Mouse (Mus musculus) forebrain, embryonic 16.5 days (tissue): Measurements from ENCODE around the gene Sdsl. TPM values are rescaled to one million over a fixed set of nuclear protein-coding genes. Genes with fewer than 3 reads are reported as not detected.

Source experiments
- ATAC-seq: fragments of 200-750 bp; cut with Nextera tagmentation; 2 replicates; pipeline ENCODE4 v1.8.0; 2017; ENCODE audit warnings: mild to moderate bottlenecking, moderate library complexity
- H3K27ac ChIP-seq: fragments of 300-500 bp; sonication (generic); 2 replicates; pipeline ENCODE4 v1.5.1; 2014; ENCODE audit warnings: low read length, control low read depth
- H3K27me3 ChIP-seq: fragments of 300-500 bp; sonication (generic); replicated peaks from 2 replicates; pipeline ENCODE4 v1.6.1; 2014; ENCODE audit warnings: low read length; ENCODE audit not compliant: control insufficient read depth, insufficient read depth
- H3K36me3 ChIP-seq: fragments of 300-500 bp; sonication (generic); 2 replicates; pipeline ENCODE4 v1.6.1; 2014; ENCODE audit not compliant: control insufficient read depth, insufficient read depth
- H3K4me1 ChIP-seq: fragments of 300-500 bp; sonication (generic); replicated peaks from 2 replicates; pipeline ENCODE4 v1.6.1; 2014; ENCODE audit warnings: low read length; ENCODE audit not compliant: control insufficient read depth, insufficient read depth
- H3K4me2 ChIP-seq: fragments of 300-500 bp; sonication (generic); 2 replicates; pipeline ENCODE4 v1.6.1; 2014; ENCODE audit warnings: mild to moderate bottlenecking, low read length, control low read depth
- H3K4me3 ChIP-seq: fragments of 300-500 bp; sonication (generic); replicated peaks from 2 replicates; pipeline ENCODE4 v1.5.1; 2014; ENCODE audit warnings: mild to moderate bottlenecking, low read length, control low read depth
- H3K9ac ChIP-seq: fragments of 300-500 bp; sonication (generic); replicated peaks from 2 replicates; pipeline ENCODE4 v1.6.1; 2014; ENCODE audit warnings: low read depth, low read length, control low read depth
- H3K9me3 ChIP-seq: fragments of 300-500 bp; sonication (generic); 2 replicates; pipeline ENCODE4 v1.6.1; 2016; ENCODE audit warnings: low read length; ENCODE audit not compliant: control insufficient read depth
- WGBS: fragments of 180-500 bp; shearing (Covaris S2); extraction: QIAGEN DNeasy Blood & Tissue Kit; methylation state at CpG from one replicate; pipeline ENCODE4 v1.1.7; 2014; 5-methylcytosine and 5-hydroxymethylcytosine counted together
- polyA plus RNA-seq: library from polyadenylated mRNA; unstranded; fragments of >200 nt; fragmentation: Nextera tagmentation; extraction: Ambion mirVana; gene quantifications from 2 replicates; pipeline ENCODE4 v1.2.1, GENCODE M21; 2015

Gene Sdsl
- polyA plus RNA-seq, 1 experiment from 2014 or later: 2.3 TPM

DNA sequence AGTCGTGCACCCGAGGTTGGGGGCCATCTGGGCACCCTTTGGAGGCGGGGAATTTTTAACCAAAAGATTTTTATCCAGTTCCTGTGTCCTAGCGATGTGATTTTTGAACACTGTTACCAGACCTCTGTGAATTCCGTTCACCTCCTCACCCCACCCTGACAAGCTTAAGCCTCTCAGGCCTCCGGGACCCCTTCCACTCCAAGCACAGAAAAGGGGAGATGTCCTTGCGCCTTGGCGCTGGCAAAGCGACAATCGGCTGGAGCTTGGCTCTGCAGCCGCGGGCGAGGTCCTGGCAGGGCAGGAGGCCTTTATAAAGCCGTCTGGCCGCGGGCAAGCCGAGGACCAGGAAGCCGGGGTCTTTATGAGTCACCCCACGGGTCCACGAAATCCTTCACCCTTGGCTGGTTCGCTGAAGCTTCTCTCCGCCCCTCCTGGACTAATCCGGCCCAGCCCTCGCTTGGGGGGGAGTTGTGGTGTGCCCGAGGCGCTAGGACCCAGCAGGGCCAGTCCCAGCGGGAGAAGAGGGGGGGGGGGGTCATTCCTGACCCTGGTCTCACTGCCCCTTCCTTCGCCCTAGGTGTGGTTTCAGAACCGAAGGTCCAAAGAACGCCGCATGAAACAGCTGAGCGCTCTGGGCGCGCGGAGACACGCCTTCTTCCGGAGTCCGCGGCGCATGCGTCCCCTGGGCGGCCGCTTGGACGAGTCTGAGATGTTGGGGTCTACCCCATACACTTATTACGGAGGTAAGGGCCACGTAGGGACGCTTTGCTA lies 36.7 kb downstream of the Sdsl start:
- Histone ChIP-seq H3K4me3 (peak overlapping the region; percentile 41), H3K27me3 (peaks cover 78% of the 10 kb centered on the region), H3K9me3 (no peaks in the 10 kb centered on the region), H3K9ac (no peak overlapping the region), H3K36me3 (no peaks in the 10 kb centered on the region), H3K4me2 (peak overlapping the region; percentile 54), H3K27ac (no peak overlapping the region), H3K4me1 (peaks cover 34% of the 10 kb centered on the region)
- under 1% methylated on average over 47 of the region's 47 CpGs for WGBS
- no peak for ATAC-seq

DNA sequence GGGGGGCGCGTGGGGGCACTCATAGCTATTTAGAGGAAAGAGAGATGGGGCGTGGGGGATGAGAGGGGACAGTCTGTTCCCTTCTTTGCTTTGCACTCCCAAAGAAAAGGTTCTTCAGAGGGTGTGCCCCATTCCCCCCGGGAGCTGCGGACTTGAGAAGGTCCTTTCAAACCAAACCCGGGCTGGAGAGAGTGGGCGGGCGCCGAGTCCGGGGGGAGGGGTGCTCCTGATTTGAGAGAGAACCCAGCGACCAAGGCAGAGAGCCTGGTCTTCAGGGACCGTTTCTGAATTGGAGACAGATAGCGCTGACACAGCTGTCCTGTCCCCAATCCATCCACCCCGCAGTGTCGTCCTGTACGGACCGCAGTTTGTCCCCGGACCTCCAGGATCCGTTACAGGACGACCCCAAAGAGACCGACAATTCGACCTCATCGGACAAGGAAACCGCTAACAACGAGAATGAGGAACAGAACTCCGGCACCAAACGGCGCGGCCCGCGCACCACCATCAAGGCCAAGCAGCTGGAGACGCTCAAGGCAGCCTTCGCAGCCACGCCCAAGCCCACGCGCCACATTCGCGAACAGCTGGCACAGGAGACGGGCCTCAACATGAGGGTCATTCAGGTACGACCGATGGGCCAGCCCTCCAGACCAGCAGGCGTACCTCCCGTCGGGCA lies 37.5 kb downstream of the Sdsl start:
- H3K9ac ChIP-seq: no peak overlapping the region
- H3K9me3 ChIP-seq: no peaks in the 10 kb centered on the region
- no peak overlapping the region for H3K27ac ChIP-seq
- H3K4me1 ChIP-seq: peaks cover 30% of the 10 kb centered on the region
- ATAC-seq: no peak
- H3K4me2 ChIP-seq: no peak overlapping the region
- peaks cover 81% of the 10 kb centered on the region for H3K27me3 ChIP-seq
- H3K36me3 ChIP-seq: no peaks in the 10 kb centered on the region
- H3K4me3 ChIP-seq: peak overlapping the region; percentile 41; the same call in 1 of the 2 replicates
- 1% methylated on average over 44 of the region's 44 CpGs for WGBS

DNA sequence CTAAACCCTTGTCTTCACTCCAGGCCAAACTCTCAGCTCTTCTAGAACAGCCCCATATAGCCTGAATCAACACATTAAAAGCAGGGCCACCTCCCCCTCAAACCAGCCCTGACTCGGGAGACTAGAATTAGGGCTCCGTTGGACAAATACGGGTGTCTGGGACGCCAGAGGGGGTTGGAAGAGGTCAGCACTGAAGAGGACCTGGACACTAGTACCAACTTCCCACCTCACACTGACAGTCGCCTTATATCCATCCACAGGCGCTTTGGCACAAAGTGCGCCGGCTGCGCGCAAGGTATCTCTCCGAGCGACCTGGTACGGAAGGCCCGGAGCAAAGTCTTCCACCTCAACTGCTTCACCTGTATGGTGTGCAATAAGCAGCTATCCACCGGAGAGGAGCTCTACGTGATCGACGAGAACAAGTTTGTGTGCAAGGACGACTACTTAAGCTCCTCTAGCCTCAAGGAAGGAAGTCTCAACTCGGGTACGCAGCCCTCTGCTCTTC lies 38.3 kb downstream of the Sdsl start:
- Histone ChIP-seq H3K9ac (no peak overlapping the region), H3K4me1 (peaks cover 24% of the 10 kb centered on the region), H3K27me3 (peaks cover 81% of the 10 kb centered on the region), H3K36me3 (no peaks in the 10 kb centered on the region), H3K4me2 (no peak overlapping the region), H3K27ac (no peak overlapping the region), H3K9me3 (no peaks in the 10 kb centered on the region), H3K4me3 (peak overlapping the region; percentile 14)
- ATAC-seq: no peak
- 4% methylated on average over 21 of the region's 21 CpGs for WGBS

DNA sequence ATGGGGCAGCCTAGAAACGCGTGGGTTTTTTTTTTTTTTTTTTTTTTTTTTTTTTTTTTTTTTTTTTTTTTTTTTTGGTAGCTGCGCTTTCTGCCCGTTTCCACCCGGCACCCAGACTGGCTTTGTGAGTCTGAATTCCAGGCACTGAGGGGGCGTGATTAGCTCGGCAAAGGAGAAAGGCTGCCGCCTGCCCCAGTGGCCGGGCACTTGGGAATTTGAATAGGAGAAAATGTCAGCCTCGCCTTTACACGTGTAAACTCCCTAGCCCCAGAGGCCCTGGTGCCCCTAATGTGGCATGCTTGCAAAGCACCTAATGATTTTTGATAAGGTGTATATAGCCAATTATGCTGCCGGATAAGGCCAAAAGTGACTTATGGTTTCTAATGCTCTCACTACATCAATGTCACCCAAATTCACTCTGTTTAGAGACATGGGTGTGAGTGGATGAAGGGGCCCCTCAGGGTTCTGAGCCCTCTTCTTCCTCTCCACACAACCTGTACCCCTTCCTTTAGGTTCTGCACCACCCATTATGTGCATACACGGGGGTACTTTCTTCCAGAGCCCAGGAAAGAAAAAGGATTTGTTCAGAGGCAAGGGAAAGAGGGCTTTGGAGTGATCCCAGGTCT lies 39.4 kb downstream of the Sdsl start:
- ATAC-seq: no peak
- 0% methylated on average over 13 of the region's 13 CpGs for WGBS
- H3K4me3 ChIP-seq: peak overlapping the region; percentile 17
- no peak overlapping the region for H3K27ac ChIP-seq
- H3K9ac ChIP-seq: no peak overlapping the region
- no peaks in the 10 kb centered on the region for H3K36me3 ChIP-seq
- H3K9me3 ChIP-seq: no peaks in the 10 kb centered on the region
- peaks cover 25% of the 10 kb centered on the region for H3K4me1 ChIP-seq
- peaks cover 79% of the 10 kb centered on the region for H3K27me3 ChIP-seq
- no peak overlapping the region for H3K4me2 ChIP-seq

DNA sequence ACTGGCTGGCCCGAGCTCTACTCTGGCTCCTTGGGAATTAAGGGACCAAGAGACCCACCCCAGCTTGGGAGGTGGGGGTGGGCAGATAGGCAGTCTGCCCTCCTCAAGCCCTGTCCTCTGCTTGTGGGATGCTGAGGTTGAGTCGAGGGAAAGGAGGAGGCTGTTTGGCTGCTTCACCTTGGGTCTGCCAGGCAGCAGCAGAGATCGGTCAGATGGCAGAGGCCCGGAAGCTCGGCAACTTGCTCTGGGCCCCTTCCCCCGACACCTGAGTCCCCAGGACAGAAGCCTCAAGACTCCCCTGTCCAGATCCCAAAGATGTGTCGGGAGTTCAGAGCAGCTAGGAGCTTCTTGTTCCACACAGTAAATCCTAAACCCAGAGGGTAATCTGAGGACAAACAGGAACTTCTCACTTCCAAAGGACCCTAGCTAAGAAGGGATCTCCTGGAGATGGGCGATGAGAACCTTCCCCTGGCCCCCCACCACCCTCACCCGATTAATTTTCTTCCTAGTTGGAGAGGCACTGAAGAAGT lies 40.1 kb downstream of the Sdsl start:
- under 1% methylated on average over 9 of the region's 9 CpGs for WGBS
- H3K4me1 ChIP-seq: peaks cover 27% of the 10 kb centered on the region
- peak overlapping the region; percentile 35 for H3K4me3 ChIP-seq
- H3K9me3 ChIP-seq: no peaks in the 10 kb centered on the region
- no peak overlapping the region for H3K4me2 ChIP-seq
- ATAC-seq: no peak
- H3K9ac ChIP-seq: no peak overlapping the region
- peaks cover 80% of the 10 kb centered on the region for H3K27me3 ChIP-seq
- no peaks in the 10 kb centered on the region for H3K36me3 ChIP-seq
- H3K27ac ChIP-seq: no peak overlapping the region

DNA sequence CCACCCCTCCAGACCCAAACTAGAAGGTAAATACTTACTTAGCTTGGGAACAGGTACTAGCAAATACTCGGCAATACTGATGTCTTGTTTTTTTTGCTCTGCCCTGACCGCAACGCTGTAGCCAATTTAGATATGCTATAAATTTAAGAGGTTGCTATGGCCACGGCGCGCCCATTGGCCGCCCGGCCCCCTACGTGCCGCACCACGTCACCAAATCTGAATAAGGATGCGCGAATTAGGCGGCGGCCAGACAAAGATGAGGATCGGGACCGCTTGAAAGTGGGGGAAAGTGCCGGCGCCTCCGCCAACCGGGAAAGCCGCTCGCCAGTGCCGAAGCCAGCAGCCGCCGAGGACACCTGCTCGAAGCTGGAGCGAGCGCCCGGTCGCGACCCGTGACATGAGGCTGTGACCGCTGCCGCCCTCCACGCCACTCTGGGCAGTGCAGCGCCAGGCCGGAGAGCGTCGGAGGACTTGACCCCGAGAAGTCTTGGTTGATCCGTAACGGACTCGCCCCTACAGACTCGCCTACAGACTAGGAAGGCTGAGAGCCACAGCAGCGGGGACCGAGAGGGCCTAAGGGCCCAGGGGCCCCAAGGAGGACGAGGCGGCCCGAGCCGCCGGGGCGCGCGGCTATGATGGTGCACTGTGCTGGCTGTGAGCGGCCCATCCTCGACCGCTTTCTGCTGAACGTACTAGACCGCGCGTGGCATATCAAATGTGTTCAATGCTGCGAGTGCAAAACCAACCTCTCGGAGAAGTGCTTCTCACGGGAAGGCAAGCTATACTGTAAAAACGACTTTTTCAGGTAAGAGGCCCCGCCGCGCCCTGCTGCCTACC lies 40.7 kb downstream of the Sdsl start, which contains the start of gene Lhx5:
Gene Lhx5 (plus strand): TSS at position 51 of the 837 bp plus-strand sequence.
- WGBS: under 1% methylated on average over 69 of the region's 69 CpGs
- Histone ChIP-seq H3K36me3 (no peaks in the 10 kb centered on the region), H3K9me3 (no peaks in the 10 kb centered on the region), H3K9ac (peak within 1 kb of the TSS; percentile 9; the same call in 1 of the 2 replicates), H3K4me3 (peak within 1 kb of the TSS; percentile 35), H3K4me1 (peaks cover 29% of the 10 kb centered on the region), H3K27me3 (peaks cover 79% of the 10 kb centered on the region), H3K27ac (no peak within 1 kb of the TSS), H3K4me2 (peak within 1 kb of the TSS; percentile 39)
- ATAC-seq: peak; percentile 41; the same call in 1 of the 2 replicates

DNA sequence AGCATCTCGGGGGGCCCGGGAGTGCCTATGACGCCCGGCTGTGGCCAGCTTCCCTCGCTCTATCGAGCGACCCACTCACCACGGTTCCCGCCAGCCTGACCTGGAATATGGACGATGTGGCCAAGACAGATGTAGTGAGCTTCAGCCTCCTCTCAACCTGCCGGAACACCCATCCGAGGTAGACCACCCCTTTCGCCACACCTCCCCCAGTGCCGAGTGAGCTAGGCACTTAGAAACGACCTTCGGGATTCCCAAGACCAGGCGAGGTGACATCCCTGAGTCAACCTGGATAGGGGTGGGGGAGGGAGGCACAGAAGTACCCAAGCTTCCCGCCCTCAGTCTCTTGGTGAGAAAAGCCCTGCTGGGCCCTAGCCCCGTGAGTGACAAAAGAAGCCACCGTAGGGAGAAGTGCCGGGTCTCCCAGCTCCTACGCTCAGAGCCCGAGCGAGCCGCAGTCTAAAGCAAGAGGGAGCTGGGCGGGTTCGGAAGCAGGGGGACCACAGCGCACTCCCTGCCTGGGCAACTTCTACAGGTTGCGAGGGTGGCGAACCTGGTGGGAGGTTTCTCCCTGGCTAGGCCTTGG lies 41.5 kb downstream of the Sdsl start:
- 1% methylated on average over 30 of the region's 30 CpGs for WGBS
- no peak overlapping the region for H3K4me2 ChIP-seq
- peaks cover 24% of the 10 kb centered on the region for H3K4me1 ChIP-seq
- H3K9me3 ChIP-seq: no peaks in the 10 kb centered on the region
- peaks cover 81% of the 10 kb centered on the region for H3K27me3 ChIP-seq
- H3K4me3 ChIP-seq: peak overlapping the region; percentile 35
- ATAC-seq: no peak
- no peaks in the 10 kb centered on the region for H3K36me3 ChIP-seq
- no peak overlapping the region for H3K27ac ChIP-seq
- H3K9ac ChIP-seq: no peak overlapping the region; the same call in 1 of the 2 replicates

DNA sequence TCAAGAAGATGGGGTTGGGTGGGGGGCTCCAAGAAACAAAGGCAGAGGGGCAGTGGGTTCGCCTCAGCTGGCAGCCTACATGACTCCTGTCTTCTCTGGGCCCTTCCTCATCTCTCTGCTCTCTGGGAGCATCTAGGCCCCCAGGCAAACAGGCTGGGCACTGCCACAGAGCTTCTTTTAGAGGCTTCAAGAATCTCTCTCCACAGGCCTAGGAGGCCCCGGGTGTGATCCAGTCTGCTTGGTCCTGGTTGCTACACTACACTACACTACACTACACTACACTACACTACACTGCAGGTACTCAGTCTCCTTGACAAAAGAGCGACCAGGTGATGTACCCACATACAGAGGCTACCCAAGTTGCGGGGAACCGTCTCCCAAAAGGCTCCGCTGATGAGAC lies 42.9 kb downstream of the Sdsl start:
- H3K9me3 ChIP-seq: no peaks in the 10 kb centered on the region
- no peak overlapping the region for H3K4me2 ChIP-seq
- peaks cover 17% of the 10 kb centered on the region for H3K4me1 ChIP-seq
- no peak for ATAC-seq
- H3K9ac ChIP-seq: no peak overlapping the region
- H3K4me3 ChIP-seq: no peak overlapping the region
- H3K27me3 ChIP-seq: peaks cover 74% of the 10 kb centered on the region
- H3K36me3 ChIP-seq: no peaks in the 10 kb centered on the region
- no peak overlapping the region for H3K27ac ChIP-seq
- 28% methylated on average over 6 of the region's 6 CpGs for WGBS
